Mouse (Mus musculus): ENCODE results near the gene Rflnb. TPM values are rescaled to one million over a fixed set of nuclear protein-coding genes. Genes with fewer than 3 reads are reported as not detected.

Rflnb gene
- polyA plus RNA-seq, 1 experiment from 2014 or later: 52.0 TPM

- no peak overlapping the region for H3K9ac ChIP-seq
- no peaks in the 10 kb centered on the region for H3K27me3 ChIP-seq (replicated peaks)
- H3K27ac ChIP-seq: no peak overlapping the region
- H3K4me3 ChIP-seq (replicated peaks): no peak overlapping the region
- H3K4me1 ChIP-seq (replicated peaks): peaks cover 9% of the 10 kb centered on the region; the same call in 1 of the 2 replicates
- no peak overlapping the region for H3K4me2 ChIP-seq (replicated peaks)
- no peak for ATAC-seq
- WGBS: 87% methylated on average over 4 of the region's 4 CpGs
- H3K9me3 ChIP-seq: no peaks in the 10 kb centered on the region
- no peaks in the 10 kb centered on the region for H3K36me3 ChIP-seq
These were observed 6.3 kb upstream of the Rflnb start for GRCm38 (mm10) chr11:76033836-76034235.

GRCm38 (mm10) chr11:76033359-76033758 lies 5.8 kb upstream of the Rflnb start:
- H3K9ac ChIP-seq: no peak overlapping the region
- no peak overlapping the region for H3K4me2 ChIP-seq (replicated peaks)
- no peaks in the 10 kb centered on the region for H3K9me3 ChIP-seq
- H3K4me1 ChIP-seq (replicated peaks): peaks cover 9% of the 10 kb centered on the region; the same call in 1 of the 2 replicates
- ATAC-seq: peak; percentile 49; the same call in 1 of the 2 replicates
- H3K27me3 ChIP-seq (replicated peaks): no peaks in the 10 kb centered on the region
- WGBS: 76% methylated on average over 6 of the region's 6 CpGs
- H3K36me3 ChIP-seq: no peaks in the 10 kb centered on the region
- H3K27ac ChIP-seq: no peak overlapping the region
- no peak overlapping the region for H3K4me3 ChIP-seq (replicated peaks)

GRCm38 (mm10) chr11:76028072-76028465 lies 487 bp upstream of the Rflnb start:
- no peaks in the 10 kb centered on the region for H3K9me3 ChIP-seq
- peak; percentile 36 for ATAC-seq
- H3K36me3 ChIP-seq: peaks cover 6% of the 10 kb centered on the region; the same call in 1 of the 2 replicates
- H3K27ac ChIP-seq: peak overlapping the region; percentile 70
- peak overlapping the region; percentile 82 for H3K9ac ChIP-seq
- H3K4me3 ChIP-seq (replicated peaks): peak overlapping the region; percentile 59
- 6% methylated on average over 11 of the region's 14 CpGs for WGBS
- peaks cover 26% of the 10 kb centered on the region for H3K4me1 ChIP-seq (replicated peaks)
- no peaks in the 10 kb centered on the region for H3K27me3 ChIP-seq (replicated peaks)
- peak overlapping the region; percentile 80 for H3K4me2 ChIP-seq (replicated peaks)

- H3K9me3 ChIP-seq: no peaks in the 10 kb centered on the region
- peaks cover 21% of the 10 kb centered on the region for H3K4me1 ChIP-seq (replicated peaks)
- peaks cover 12% of the 10 kb centered on the region for H3K36me3 ChIP-seq
- no peaks in the 10 kb centered on the region for H3K27me3 ChIP-seq (replicated peaks)
- peak overlapping the region; percentile 70 for H3K27ac ChIP-seq
- 5% methylated on average over 14 of the region's 14 CpGs for WGBS
- peak overlapping the region; percentile 82 for H3K9ac ChIP-seq
- H3K4me3 ChIP-seq (replicated peaks): peak overlapping the region; percentile 59
- no peak for ATAC-seq
- H3K4me2 ChIP-seq (replicated peaks): peak overlapping the region; percentile 80
These were observed 949 bp downstream of the Rflnb start for GRCm38 (mm10) chr11:76026527-76027138.

- peak overlapping the region; percentile 80 for H3K4me2 ChIP-seq (replicated peaks)
- no peak overlapping the region for H3K4me3 ChIP-seq (replicated peaks)
These were observed 2.5 kb downstream of the Rflnb start for GRCm38 (mm10) chr11:76025080-76025583.

GRCm38 (mm10) chr11:76020916-76021315 lies 6.7 kb downstream of the Rflnb start:
- H3K36me3 ChIP-seq: peaks cover 14% of the 10 kb centered on the region
- no peak for ATAC-seq
- no peak overlapping the region for H3K4me3 ChIP-seq (replicated peaks)
- H3K27me3 ChIP-seq (replicated peaks): no peaks in the 10 kb centered on the region
- no peak overlapping the region for H3K27ac ChIP-seq
- WGBS: 42% methylated on average over 9 of the region's 9 CpGs
- H3K4me2 ChIP-seq (replicated peaks): no peak overlapping the region
- H3K9me3 ChIP-seq: no peaks in the 10 kb centered on the region
- H3K9ac ChIP-seq: no peak overlapping the region
- H3K4me1 ChIP-seq (replicated peaks): peaks cover 11% of the 10 kb centered on the region

More at GRCm38 (mm10) chr11:76025080-76025583, 2.5 kb downstream of the Rflnb start:
- Histone ChIP-seq H3K9me3 (no peaks in the 10 kb centered on the region), H3K9ac (no peak overlapping the region), H3K4me1 (replicated peaks) (peaks cover 21% of the 10 kb centered on the region), H3K36me3 (peaks cover 12% of the 10 kb centered on the region), H3K27me3 (replicated peaks) (no peaks in the 10 kb centered on the region), H3K27ac (no peak overlapping the region)
- WGBS: 73% methylated on average over 7 of the region's 7 CpGs
- ATAC-seq: no peak

GRCm38 (mm10) chr11:76019879-76020278 lies 7.7 kb downstream of the Rflnb start:
- peaks cover 14% of the 10 kb centered on the region for H3K36me3 ChIP-seq
- no peaks in the 10 kb centered on the region for H3K9me3 ChIP-seq
- no peaks in the 10 kb centered on the region for H3K27me3 ChIP-seq (replicated peaks)
- H3K9ac ChIP-seq: no peak overlapping the region
- H3K4me2 ChIP-seq (replicated peaks): no peak overlapping the region
- WGBS: 85% methylated on average over 4 of the region's 4 CpGs
- ATAC-seq: no peak
- peaks cover under 1% of the 10 kb centered on the region; the same call in 1 of the 2 replicates for H3K4me1 ChIP-seq (replicated peaks)
- H3K27ac ChIP-seq: no peak overlapping the region
- no peak overlapping the region for H3K4me3 ChIP-seq (replicated peaks)

- Histone ChIP-seq H3K27me3 (replicated peaks) (no peaks in the 10 kb centered on the region), H3K4me1 (replicated peaks) (no peaks in the 10 kb centered on the region; the same call in 1 of the 2 replicates), H3K4me2 (replicated peaks) (no peak overlapping the region), H3K9ac (no peak overlapping the region), H3K9me3 (no peaks in the 10 kb centered on the region; the same call in 1 of the 2 replicates), H3K27ac (no peak overlapping the region), H3K4me3 (replicated peaks) (no peak overlapping the region), H3K36me3 (0 out of 2 replicates have a peak, but pooled peaks cover 2% of the 10 kb centered on the region)
- ATAC-seq: no peak
- WGBS: 76% methylated on average over 4 of the region's 4 CpGs
These were observed 11.8 kb downstream of the Rflnb start for GRCm38 (mm10) chr11:76015814-76016213.

GRCm38 (mm10) chr11:76015251-76015650 lies 12.3 kb downstream of the Rflnb start:
- H3K4me1 ChIP-seq (replicated peaks): no peaks in the 10 kb centered on the region; the same call in 1 of the 2 replicates
- H3K4me2 ChIP-seq (replicated peaks): no peak overlapping the region
- no peak for ATAC-seq
- no peaks in the 10 kb centered on the region; the same call in 1 of the 2 replicates for H3K9me3 ChIP-seq
- H3K27ac ChIP-seq: no peak overlapping the region
- no peak overlapping the region for H3K4me3 ChIP-seq (replicated peaks)
- H3K27me3 ChIP-seq (replicated peaks): no peaks in the 10 kb centered on the region
- no peak overlapping the region for H3K9ac ChIP-seq
- 73% methylated on average over 6 of the region's 6 CpGs for WGBS
- 0 out of 2 replicates have a peak, but pooled peaks cover 2% of the 10 kb centered on the region for H3K36me3 ChIP-seq

- Histone ChIP-seq H3K36me3 (no peaks in the 10 kb centered on the region), H3K4me1 (replicated peaks) (no peaks in the 10 kb centered on the region; the same call in 1 of the 2 replicates), H3K9me3 (no peaks in the 10 kb centered on the region; the same call in 1 of the 2 replicates), H3K27me3 (replicated peaks) (no peaks in the 10 kb centered on the region), H3K9ac (no peak overlapping the region), H3K4me3 (replicated peaks) (no peak overlapping the region), H3K4me2 (replicated peaks) (peak overlapping the region; percentile 14; the same call in 1 of the 2 replicates), H3K27ac (peak overlapping the region; percentile 86)
- ATAC-seq: peak; percentile 90
- 54% methylated on average over 9 of the region's 9 CpGs for WGBS
These were observed 16.6 kb downstream of the Rflnb start for GRCm38 (mm10) chr11:76010838-76011624.

- Histone ChIP-seq H3K9me3 (no peaks in the 10 kb centered on the region; the same call in 1 of the 2 replicates), H3K4me3 (replicated peaks) (no peak overlapping the region), H3K36me3 (no peaks in the 10 kb centered on the region), H3K4me2 (replicated peaks) (no peak overlapping the region), H3K27me3 (replicated peaks) (no peaks in the 10 kb centered on the region), H3K4me1 (replicated peaks) (no peaks in the 10 kb centered on the region), H3K9ac (no peak overlapping the region), H3K27ac (no peak overlapping the region)
- 79% methylated on average over 6 of the region's 6 CpGs for WGBS
- no peak for ATAC-seq
These were observed 18.5 kb downstream of the Rflnb start for GRCm38 (mm10) chr11:76009101-76009500.

GRCm38 (mm10) chr11:76008162-76008561 lies 19.4 kb downstream of the Rflnb start:
- Histone ChIP-seq H3K4me3 (replicated peaks) (no peak overlapping the region), H3K27me3 (replicated peaks) (no peaks in the 10 kb centered on the region), H3K4me2 (replicated peaks) (no peak overlapping the region), H3K27ac (no peak overlapping the region), H3K4me1 (replicated peaks) (no peaks in the 10 kb centered on the region), H3K36me3 (no peaks in the 10 kb centered on the region), H3K9ac (no peak overlapping the region), H3K9me3 (no peaks in the 10 kb centered on the region; the same call in 1 of the 2 replicates)
- ATAC-seq: no peak
- WGBS: 76% methylated on average over 2 of the region's 2 CpGs
